Mouse (Mus musculus) hindbrain, embryonic 14.5 days (tissue): ENCODE data around the gene Nucb1. TPM values are rescaled to one million over a fixed set of nuclear protein-coding genes. Genes with fewer than 3 reads are reported as not detected.
A peak's percentile ranks its signal among the peaks of the same experiment; 100 is the strongest.
"Not testable (repeated sequence)": the region's sequence is repeated elsewhere in the genome, so short reads cannot be mapped to it uniquely, and the experiment has no call there.

ENCODE experiments used
- ATAC-seq: fragments of 200-750 bp; cut with Nextera tagmentation; 2 replicates; pipeline ENCODE4 v1.8.0; 2017; ENCODE audit warnings: moderate number of reproducible peaks, mild to moderate bottlenecking, moderate TSS enrichment, moderate library complexity; ENCODE audit not compliant: low FRiP score
- DNase-seq: peaks from one replicate; pipeline ENCODE4 v3.0.0-alpha.2; 2015; ENCODE audit warnings: low spot score
- H3K27ac ChIP-seq: fragments of 300-500 bp; sonication (generic); 2 replicates; pipeline ENCODE4 v1.5.1; 2014; ENCODE audit warnings: mild to moderate bottlenecking, moderate library complexity
- H3K27me3 ChIP-seq: fragments of 300-500 bp; sonication (generic); 2 replicates; pipeline ENCODE4 v1.6.1; 2014; ENCODE audit warnings: mild to moderate bottlenecking, low read length, mixed read lengths; ENCODE audit not compliant: control insufficient read depth, insufficient read depth
- H3K36me3 ChIP-seq: fragments of 300-500 bp; sonication (generic); replicated peaks from 2 replicates; pipeline ENCODE4 v1.6.1; 2014; ENCODE audit not compliant: control insufficient read depth, insufficient read depth
- H3K4me1 ChIP-seq: fragments of 300-500 bp; sonication (generic); replicated peaks from 2 replicates; pipeline ENCODE4 v1.6.1; 2014; ENCODE audit warnings: antibody characterized with exemption, low read length, mixed read lengths; ENCODE audit not compliant: control insufficient read depth, insufficient read depth
- H3K4me2 ChIP-seq: fragments of 300-500 bp; sonication (generic); replicated peaks from 2 replicates; pipeline ENCODE4 v1.6.1; 2014; ENCODE audit warnings: mild to moderate bottlenecking, moderate library complexity
- H3K4me3 ChIP-seq: fragments of 300-500 bp; sonication (generic); replicated peaks from 2 replicates; pipeline ENCODE4 v1.5.1; 2014; ENCODE audit warnings: mild to moderate bottlenecking, low read length
- H3K9ac ChIP-seq: fragments of 300-500 bp; sonication (generic); 2 replicates; pipeline ENCODE4 v1.6.1; 2014
- H3K9me3 ChIP-seq: fragments of 300-500 bp; sonication (generic); 2 replicates; pipeline ENCODE4 v1.6.1; 2016; ENCODE audit warnings: low read length; ENCODE audit not compliant: control insufficient read depth
- WGBS: fragments of 180-500 bp; shearing (Covaris S2); extraction: QIAGEN DNeasy Blood & Tissue Kit; methylation state at CpG from one replicate; pipeline ENCODE4 v1.1.7; 2014; 5-methylcytosine and 5-hydroxymethylcytosine counted together
- polyA plus RNA-seq: library from polyadenylated mRNA; unstranded; fragments of >200 nt; fragmentation: Nextera tagmentation; extraction: Ambion mirVana; gene quantifications from 2 replicates; pipeline ENCODE4 v1.2.1, GENCODE M21; 2014

Nucb1 gene
- polyA plus RNA-seq, 1 experiment from 2014 or later = 121 TPM

DNA sequence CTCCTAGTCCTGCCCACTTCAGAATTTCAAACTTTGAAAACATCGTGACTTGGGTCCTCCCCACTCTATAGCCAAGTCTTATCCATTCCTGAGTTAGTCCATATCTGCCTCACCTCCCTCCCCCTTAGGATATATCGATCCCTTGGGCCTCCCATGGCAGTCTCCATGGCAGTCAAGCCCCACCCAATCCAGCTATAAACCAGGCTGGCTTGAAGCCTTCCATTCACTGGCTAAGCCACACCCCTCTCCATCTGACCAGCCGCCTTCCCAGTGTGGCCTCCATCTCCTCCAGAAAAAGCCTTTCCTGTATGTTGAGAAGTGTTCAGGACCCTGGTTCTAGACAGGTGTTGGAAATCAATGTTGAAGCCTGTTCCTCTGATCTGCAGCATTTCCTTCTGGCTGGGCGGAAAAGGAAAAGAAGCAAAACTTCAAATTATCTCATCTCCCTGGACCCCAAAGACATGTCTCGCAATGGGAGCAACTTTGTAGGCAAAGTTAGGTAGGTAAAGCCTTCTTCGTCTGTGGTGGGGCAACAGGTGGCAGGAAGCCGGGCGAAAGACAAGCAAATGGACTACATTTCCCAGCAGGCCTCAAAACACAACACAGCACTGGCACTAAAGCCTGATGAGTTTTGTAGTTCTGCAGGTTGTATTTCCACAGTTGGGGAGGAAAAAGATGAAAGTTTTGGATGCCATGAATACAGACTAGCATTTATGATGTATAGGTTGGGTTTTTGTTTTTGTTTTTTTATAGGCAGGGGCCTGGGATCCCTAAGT, 9.3 kb upstream of the Nucb1 start:
- Histone ChIP-seq H3K9me3 (no peaks in the 10 kb centered on the region), H3K4me1 (peaks cover 11% of the 10 kb centered on the region; the same call in 1 of the 2 replicates), H3K36me3 (0 out of 2 replicates have a peak, but pooled peaks cover 5% of the 10 kb centered on the region), H3K27me3 (no peaks in the 10 kb centered on the region), H3K27ac (no peak overlapping the region), H3K4me3 (no peak overlapping the region), H3K9ac (no peak overlapping the region), H3K4me2 (no peak overlapping the region)
- DNase-seq (no peak), ATAC-seq (no peak)
- WGBS = 83% methylated on average over 8 of the region's 8 CpGs

DNA sequence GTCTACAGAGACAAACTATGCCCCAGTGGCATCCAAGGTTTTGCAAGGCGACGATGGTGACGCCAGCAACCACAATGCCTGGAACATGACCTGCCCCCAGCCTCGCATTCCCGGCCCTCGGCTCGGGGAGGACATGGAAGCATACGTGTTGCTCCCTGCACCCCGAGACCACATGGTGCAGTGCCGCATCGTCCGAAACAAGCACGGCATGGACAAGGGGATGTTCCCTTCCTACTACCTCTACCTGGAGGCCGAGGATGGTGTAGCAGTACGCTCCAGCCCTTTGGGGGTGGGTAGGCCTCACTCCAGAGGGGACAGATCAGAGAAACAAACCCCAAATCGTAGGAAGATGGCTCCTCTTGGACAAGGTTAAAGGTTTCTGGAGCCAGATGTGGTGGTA, 8.4 kb upstream of the Nucb1 start:
- H3K27me3 ChIP-seq = no peaks in the 10 kb centered on the region
- H3K36me3 ChIP-seq = 0 out of 2 replicates have a peak, but pooled peaks cover 4% of the 10 kb centered on the region
- no peak overlapping the region for H3K27ac ChIP-seq
- no peaks in the 10 kb centered on the region for H3K9me3 ChIP-seq
- H3K9ac ChIP-seq = no peak overlapping the region
- DNase-seq (no peak), ATAC-seq (no peak)
- H3K4me1 ChIP-seq = peaks cover 7% of the 10 kb centered on the region; the same call in 1 of the 2 replicates
- H3K4me3 ChIP-seq = no peak overlapping the region
- 89% methylated on average over 16 of the region's 16 CpGs for WGBS
- H3K4me2 ChIP-seq = no peak overlapping the region

DNA sequence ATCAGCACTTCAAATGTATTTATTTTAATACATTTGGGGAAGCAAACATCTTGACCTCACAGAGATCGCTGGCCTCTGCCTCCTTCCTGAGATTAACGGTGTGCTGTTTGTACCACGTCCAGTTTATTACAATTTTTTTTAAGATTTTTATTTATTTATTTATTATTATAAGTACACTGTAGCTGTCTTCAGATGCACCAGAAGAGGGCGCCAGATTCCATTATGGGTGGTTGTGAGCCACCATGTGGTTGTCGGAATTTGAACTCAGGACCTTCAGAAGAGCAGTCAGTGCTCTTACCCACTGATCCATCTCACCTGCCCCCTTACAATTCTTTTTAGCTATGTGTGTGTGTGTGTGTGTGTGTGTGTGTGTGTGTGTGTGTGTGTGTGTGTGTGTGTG, 6.6 kb upstream of the Nucb1 start:
- not testable (repeated sequence) for H3K4me3 ChIP-seq, ATAC-seq, H3K36me3 ChIP-seq, H3K9ac ChIP-seq, H3K27ac ChIP-seq, H3K27me3 ChIP-seq, H3K4me2 ChIP-seq, H3K9me3 ChIP-seq, H3K4me1 ChIP-seq, DNase-seq
- 74% methylated on average over 5 of the region's 5 CpGs for WGBS

DNA sequence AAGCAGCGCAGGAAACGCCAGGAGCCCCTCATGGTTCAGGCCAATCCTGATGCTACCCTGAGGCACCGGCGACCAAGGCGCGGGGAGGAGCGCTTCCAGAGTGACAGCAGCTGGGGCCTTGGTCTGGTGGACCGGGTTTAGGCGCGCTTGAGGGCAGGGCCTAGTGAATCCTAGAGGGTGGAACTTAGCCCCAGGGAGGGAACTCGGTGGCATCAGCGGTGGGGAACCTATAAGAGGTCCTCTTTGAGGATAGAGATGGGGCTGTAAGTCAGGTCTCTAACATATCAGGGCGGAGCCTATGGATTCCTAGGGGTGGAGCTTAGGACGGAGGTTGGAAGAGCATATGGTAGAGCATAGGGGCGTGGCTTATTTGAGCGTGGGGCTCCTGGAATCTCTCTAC, 5.2 kb upstream of the Nucb1 start:
- H3K9ac ChIP-seq = no peak overlapping the region
- no peak for DNase-seq
- WGBS = 33% methylated on average over 16 of the region's 16 CpGs

DNA sequence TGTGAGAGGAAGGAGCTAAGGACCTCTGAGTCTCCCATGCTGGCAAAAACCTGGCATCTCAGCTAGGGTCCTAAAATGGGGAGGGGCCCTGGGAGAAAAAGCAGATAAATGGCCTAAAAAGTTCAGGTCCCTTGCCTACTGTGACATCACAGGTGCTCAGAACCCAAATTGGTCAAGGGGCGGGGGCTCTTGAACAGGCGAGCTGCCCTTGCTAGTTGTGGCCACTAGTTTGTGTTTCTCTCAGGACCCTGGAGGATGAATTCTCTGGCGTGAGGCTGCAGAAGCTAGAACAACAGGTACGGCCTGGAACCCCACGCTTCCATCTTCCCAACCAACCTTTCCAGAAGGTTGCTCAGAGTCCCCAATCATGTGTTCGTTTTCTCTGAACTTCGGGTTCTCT, 4.2 kb upstream of the Nucb1 start:
- 86% methylated on average over 7 of the region's 7 CpGs for WGBS
- peaks cover 4% of the 10 kb centered on the region for H3K4me1 ChIP-seq
- no peak overlapping the region for H3K9ac ChIP-seq
- no peaks in the 10 kb centered on the region for H3K9me3 ChIP-seq
- H3K4me3 ChIP-seq = no peak overlapping the region
- H3K27me3 ChIP-seq = no peaks in the 10 kb centered on the region
- H3K27ac ChIP-seq = no peak overlapping the region
- H3K36me3 ChIP-seq = no peaks in the 10 kb centered on the region
- DNase-seq (no peak), ATAC-seq (no peak)
- no peak overlapping the region for H3K4me2 ChIP-seq

More for the DNA sequence above, 5.2 kb upstream of the Nucb1 start:
- no peak overlapping the region for H3K4me2 ChIP-seq
- H3K9me3 ChIP-seq = no peaks in the 10 kb centered on the region
- H3K36me3 ChIP-seq = no peaks in the 10 kb centered on the region
- H3K27ac ChIP-seq = no peak overlapping the region
- H3K4me1 ChIP-seq = no peaks in the 10 kb centered on the region
- no peak for ATAC-seq
- no peak overlapping the region for H3K4me3 ChIP-seq
- no peaks in the 10 kb centered on the region for H3K27me3 ChIP-seq

DNA sequence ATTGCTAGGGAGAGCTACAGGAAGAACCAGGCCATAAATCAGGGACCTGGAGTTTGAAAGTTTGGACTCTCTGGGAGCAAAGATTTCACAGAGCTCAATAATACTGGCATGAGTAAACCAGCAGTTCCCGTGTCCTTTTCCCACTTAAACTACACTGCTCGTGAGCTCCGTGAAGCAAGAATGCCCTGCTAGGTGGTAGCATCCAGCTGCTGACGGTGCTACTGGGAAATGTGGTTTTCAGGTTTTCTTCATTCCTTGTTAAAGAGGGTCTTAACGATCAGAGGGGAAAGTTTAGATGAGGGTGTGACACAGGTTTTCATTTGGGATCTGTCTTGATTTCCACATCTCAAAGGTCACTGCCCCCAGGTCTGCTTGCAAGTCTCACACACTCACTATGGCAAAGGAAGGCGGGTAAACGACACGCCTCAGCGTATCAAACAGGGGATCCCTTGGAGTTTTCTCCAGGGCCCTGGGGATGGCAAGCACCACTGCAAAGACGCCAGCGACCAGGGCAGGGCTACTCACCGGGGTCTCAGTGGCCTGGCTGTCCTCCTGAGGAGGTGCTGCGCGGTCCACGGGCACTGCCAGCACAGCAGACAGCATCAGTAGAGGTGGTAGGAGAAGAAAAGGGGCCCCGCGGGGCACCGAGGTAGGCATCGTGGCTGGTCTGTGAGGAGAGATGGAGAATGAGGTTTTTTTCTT, 874 bp downstream of the Nucb1 start:
- no peak for DNase-seq
- Histone ChIP-seq H3K4me3 (peak overlapping the region; percentile 51), H3K27me3 (no peaks in the 10 kb centered on the region), H3K27ac (peak overlapping the region; percentile 39; the same call in 1 of the 2 replicates), H3K9ac (peak overlapping the region; percentile 65), H3K9me3 (no peaks in the 10 kb centered on the region), H3K4me1 (peaks cover 13% of the 10 kb centered on the region), H3K36me3 (peaks cover 27% of the 10 kb centered on the region), H3K4me2 (peak overlapping the region; percentile 94)
- 43% methylated on average over 19 of the region's 19 CpGs for WGBS
- peak; percentile 9; the same call in 1 of the 2 replicates for ATAC-seq

DNA sequence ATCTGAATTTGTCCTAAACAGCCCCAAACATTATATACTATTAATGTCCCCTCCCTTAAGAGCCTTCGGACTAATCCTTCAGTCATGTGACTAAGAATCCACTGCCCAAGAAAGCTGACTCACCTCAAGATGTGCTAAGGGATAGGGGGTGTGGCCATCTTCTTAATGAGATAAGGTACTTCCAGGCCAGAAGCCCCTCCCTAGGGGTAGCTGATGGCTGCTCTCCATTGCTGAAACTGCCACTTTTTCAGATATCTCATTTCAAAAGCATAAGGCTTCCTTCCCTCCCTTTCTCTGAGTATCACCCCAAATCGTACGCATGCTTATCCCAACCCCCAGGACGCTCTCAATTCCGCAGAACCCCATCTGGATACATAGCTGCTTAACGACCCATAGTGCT, 1.6 kb downstream of the Nucb1 start:
- 82% methylated on average over 6 of the region's 6 CpGs for WGBS
- ATAC-seq (no peak), DNase-seq (no peak)
- Histone ChIP-seq H3K36me3 (peaks cover 27% of the 10 kb centered on the region), H3K9me3 (no peaks in the 10 kb centered on the region), H3K4me1 (peaks cover 13% of the 10 kb centered on the region), H3K27ac (no peak overlapping the region), H3K9ac (no peak overlapping the region), H3K4me2 (peak overlapping the region; percentile 94; the same call in 1 of the 2 replicates), H3K4me3 (no peak overlapping the region), H3K27me3 (no peaks in the 10 kb centered on the region)

DNA sequence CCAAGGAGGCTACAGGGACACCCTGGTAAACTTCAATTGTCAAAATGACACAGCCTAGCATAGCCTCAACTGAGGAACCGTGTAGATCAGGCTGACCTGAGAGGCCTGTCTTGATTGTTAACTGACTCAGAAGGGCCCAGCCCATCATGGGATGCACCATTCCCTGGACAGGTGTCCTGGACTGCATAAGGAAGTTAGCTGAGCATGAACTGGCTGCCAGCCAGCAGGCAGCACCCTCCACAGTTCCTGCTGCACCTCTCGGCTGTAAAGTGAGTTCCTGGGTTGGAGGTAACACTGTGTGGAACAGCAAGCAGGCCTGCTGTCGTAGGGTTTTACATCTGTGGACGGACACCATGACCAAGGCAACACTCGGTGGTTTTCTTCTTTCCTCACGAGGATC, 2.6 kb downstream of the Nucb1 start:
- H3K9me3 ChIP-seq = no peaks in the 10 kb centered on the region
- 93% methylated on average over 6 of the region's 6 CpGs for WGBS
- peaks cover 34% of the 10 kb centered on the region for H3K36me3 ChIP-seq
- no peak overlapping the region for H3K4me3 ChIP-seq
- H3K9ac ChIP-seq = no peak overlapping the region
- no peak overlapping the region for H3K27ac ChIP-seq
- no peaks in the 10 kb centered on the region for H3K27me3 ChIP-seq
- ATAC-seq (no peak), DNase-seq (no peak)
- H3K4me1 ChIP-seq = peaks cover 13% of the 10 kb centered on the region
- H3K4me2 ChIP-seq = no peak overlapping the region

DNA sequence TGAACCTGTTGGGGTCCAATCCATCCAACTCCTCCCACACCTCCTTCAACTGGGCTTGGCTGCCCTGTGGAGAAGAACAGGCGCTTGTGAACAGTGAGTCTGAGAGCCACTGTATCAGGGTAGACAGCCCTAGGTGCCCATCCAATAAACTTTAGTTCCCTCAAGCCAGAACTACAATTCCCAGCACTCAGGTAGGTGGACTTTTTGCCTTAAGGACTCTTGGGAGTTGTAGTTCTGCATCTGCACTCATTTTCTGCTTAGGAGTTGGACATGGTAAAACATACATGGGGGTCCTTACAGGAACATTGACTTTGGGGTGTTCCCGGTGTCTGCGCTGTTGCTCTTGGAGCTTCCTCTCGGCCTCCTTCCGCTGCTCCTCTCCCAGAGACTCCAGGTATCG, 11.8 kb downstream of the Nucb1 start:
- ATAC-seq (no peak), DNase-seq (no peak)
- H3K27me3 ChIP-seq = no peaks in the 10 kb centered on the region
- no peak overlapping the region for H3K9ac ChIP-seq
- H3K4me2 ChIP-seq = no peak overlapping the region
- WGBS = 96% methylated on average over 6 of the region's 6 CpGs
- H3K9me3 ChIP-seq = no peaks in the 10 kb centered on the region
- H3K36me3 ChIP-seq = peaks cover 90% of the 10 kb centered on the region
- no peak overlapping the region for H3K4me3 ChIP-seq
- H3K4me1 ChIP-seq = no peaks in the 10 kb centered on the region
- H3K27ac ChIP-seq = no peak overlapping the region
